Mouse (Mus musculus): ENCODE measurements at regions not wholly inside any gene's neighbourhood (a gene's known extent, or its start where the extent isn't known, plus 50 kb on each side); places are given as distances from the start of the nearest gene placed in this dataset.
A peak's percentile ranks its signal among the peaks of the same experiment; 100 is the strongest.

DNA sequence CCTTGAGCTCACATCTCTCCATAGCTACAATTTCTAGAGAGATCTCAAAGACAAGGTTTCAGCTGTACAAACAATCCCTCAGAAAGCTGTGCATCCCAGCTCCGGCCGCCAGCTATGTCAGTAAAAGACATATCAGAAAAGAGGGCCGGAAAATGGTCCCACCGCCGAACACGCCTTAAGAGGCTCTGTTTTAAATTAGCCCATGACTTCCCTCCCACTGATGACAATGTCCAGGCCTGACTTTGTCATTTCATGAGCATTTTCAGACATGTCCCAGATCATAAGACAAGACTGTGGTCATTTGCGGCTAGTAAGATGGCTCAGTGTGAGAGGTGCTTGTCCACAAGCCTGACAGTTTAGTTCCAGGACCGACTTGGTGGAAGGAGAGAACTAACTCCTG is 78.0 kb upstream of the Mgme1 start:
- WGBS = 60% methylated on average over 8 of the region's 8 CpGs
- H3K27me3 ChIP-seq (replicated peaks; ENCODE audit: low read depth, poor library complexity, severe bottlenecking) = 0 out of 2 replicates have a peak, but pooled peaks cover 18% of the 10 kb centered on the region
- peaks cover 47% of the 10 kb centered on the region for H3K4me1 ChIP-seq
- DNase-seq (ENCODE audit: low spot score) = peak; percentile 24
- no peaks in the 10 kb centered on the region for H3K36me3 ChIP-seq (replicated peaks)
- no peaks in the 10 kb centered on the region for H3K9me3 ChIP-seq
- H3K27ac ChIP-seq (replicated peaks) = peak overlapping the region; percentile 67; the same call in 1 of the 2 replicates
- H3K4me3 ChIP-seq = no peak overlapping the region

DNA sequence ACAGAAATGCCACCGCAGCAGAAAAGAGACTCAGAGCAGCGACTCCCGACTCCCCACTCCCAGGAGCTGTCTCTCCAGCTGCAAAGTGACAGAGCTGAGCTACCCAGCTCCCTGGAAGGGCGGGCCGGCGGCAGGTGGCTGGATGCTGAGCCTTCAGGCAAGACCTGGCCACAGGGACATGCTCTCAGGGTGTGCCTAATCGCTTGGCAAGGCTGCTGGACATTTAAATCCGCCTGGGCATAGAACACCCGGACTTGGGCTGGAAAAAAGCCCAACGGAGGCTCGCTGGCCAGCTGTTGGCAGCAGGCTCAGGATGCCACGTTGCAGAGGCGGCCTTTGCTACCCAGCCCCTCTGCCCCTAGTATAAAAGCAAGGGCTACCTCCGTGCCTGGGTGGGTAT is 74.6 kb upstream of the Mgme1 start:
- WGBS = 59% methylated on average over 14 of the region's 14 CpGs
- Histone ChIP-seq H3K9me3 (0 out of 2 replicates have a peak, but pooled peaks cover 2% of the 10 kb centered on the region), H3K4me1 (peaks cover 29% of the 10 kb centered on the region), H3K4me3 (no peak overlapping the region), H3K36me3 (replicated peaks) (no peaks in the 10 kb centered on the region), H3K27ac (replicated peaks) (0 out of 2 replicates have a peak overlapping the region, but pooled peaks have one; percentile 31), H3K27me3 (replicated peaks; ENCODE audit: low read depth, poor library complexity, severe bottlenecking) (0 out of 2 replicates have a peak, but pooled peaks cover 8% of the 10 kb centered on the region)
- no peak for DNase-seq (ENCODE audit: low spot score)

- DNase-seq (ENCODE audit: low spot score) = peak; percentile 58
- H3K27ac ChIP-seq (replicated peaks) = no peak overlapping the region
- H3K9me3 ChIP-seq = 0 out of 2 replicates have a peak, but pooled peaks cover 2% of the 10 kb centered on the region
- WGBS = 80% methylated on average over 2 of the region's 2 CpGs
- no peak overlapping the region for H3K4me3 ChIP-seq
- peaks cover 16% of the 10 kb centered on the region for H3K4me1 ChIP-seq
- H3K36me3 ChIP-seq (replicated peaks) = no peaks in the 10 kb centered on the region
- H3K27me3 ChIP-seq (replicated peaks; ENCODE audit: low read depth, poor library complexity, severe bottlenecking) = 0 out of 2 replicates have a peak, but pooled peaks cover 8% of the 10 kb centered on the region
These were observed 73.3 kb upstream of the Mgme1 start for GRCm38 (mm10) chr2:144197139-144197538.

GRCm38 (mm10) chr2:144198326-144199051 is 72.0 kb upstream of the Mgme1 start:
- Histone ChIP-seq H3K27ac (replicated peaks) (peak overlapping the region; percentile 30; the same call in 1 of the 2 replicates), H3K4me3 (no peak overlapping the region), H3K27me3 (replicated peaks; ENCODE audit: low read depth, poor library complexity, severe bottlenecking) (0 out of 2 replicates have a peak, but pooled peaks cover 8% of the 10 kb centered on the region), H3K9me3 (0 out of 2 replicates have a peak, but pooled peaks cover 2% of the 10 kb centered on the region), H3K36me3 (replicated peaks) (no peaks in the 10 kb centered on the region), H3K4me1 (peaks cover 13% of the 10 kb centered on the region; the same call in 1 of the 2 replicates)
- 70% methylated on average over 13 of the region's 13 CpGs for WGBS
- no peak for DNase-seq (ENCODE audit: low spot score)
